Mouse (Mus musculus): ENCODE results near the gene Ern1. TPM values are rescaled to one million over a fixed set of nuclear protein-coding genes. Genes with fewer than 3 reads are reported as not detected.
A peak's percentile ranks its signal among the peaks of the same experiment; 100 is the strongest.

The Ern1 gene
- total and polyA plus RNA-seq, 2 experiments, result 18.2 to 52.8 TPM

DNA sequence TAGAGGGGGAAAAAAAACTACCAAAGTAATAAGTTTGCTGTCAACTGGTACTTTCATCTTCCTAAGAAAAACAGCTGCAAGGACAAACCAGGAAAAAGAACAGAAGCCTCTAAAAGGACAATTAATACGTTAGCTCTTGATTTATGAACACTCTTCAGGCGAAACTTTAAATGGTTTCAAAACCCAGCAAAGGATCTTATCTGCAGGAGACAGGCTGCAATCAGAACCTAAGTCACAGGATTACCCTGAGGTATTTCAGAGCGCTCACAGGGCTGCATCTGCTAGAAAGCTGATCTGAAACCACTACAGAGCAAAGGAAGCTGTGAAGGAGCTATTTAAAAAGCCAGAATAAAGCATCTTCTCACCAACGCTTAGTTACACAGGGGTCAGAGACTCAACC lies 6.0 kb downstream of the Ern1 start:
- H3K79me2 ChIP-seq (ENCODE audit: control insufficient read depth, insufficient read depth, low read length), result peaks cover 42% of the 10 kb centered on the region
- H3K27ac ChIP-seq (replicated peaks; ENCODE audit: insufficient read depth, low read depth, low read length), result no peak overlapping the region
- no peak overlapping the region for H3K4me3 ChIP-seq (ENCODE audit: insufficient read depth, low read depth, low read length)
- no peak for DNase-seq (ENCODE audit: extremely low read depth, low read depth, low spot score)
- H3K9ac ChIP-seq (ENCODE audit: low read depth, low read length), result no peak overlapping the region
- no peaks in the 10 kb centered on the region for H3K27me3 ChIP-seq (ENCODE audit: control insufficient read depth, insufficient read depth, low read length)
- H3K36me3 ChIP-seq (ENCODE audit: control insufficient read depth, insufficient read depth, low read length), result peaks cover 2% of the 10 kb centered on the region; the same call in 1 of the 2 replicates
- TF ChIP-seq POLR2A (IDR thresholded peaks at IDR 0.05; ENCODE audit: extremely low read depth, insufficient read depth, low read length) (no peak), CTCF (IDR thresholded peaks at IDR 0.05; ENCODE audit: low read depth, low read length) (no peak)
- 87% methylated on average over 4 of the region's 4 CpGs for WGBS
- H3K4me1 ChIP-seq (ENCODE audit: control insufficient read depth, insufficient read depth, low read length), result peaks cover 39% of the 10 kb centered on the region

DNA sequence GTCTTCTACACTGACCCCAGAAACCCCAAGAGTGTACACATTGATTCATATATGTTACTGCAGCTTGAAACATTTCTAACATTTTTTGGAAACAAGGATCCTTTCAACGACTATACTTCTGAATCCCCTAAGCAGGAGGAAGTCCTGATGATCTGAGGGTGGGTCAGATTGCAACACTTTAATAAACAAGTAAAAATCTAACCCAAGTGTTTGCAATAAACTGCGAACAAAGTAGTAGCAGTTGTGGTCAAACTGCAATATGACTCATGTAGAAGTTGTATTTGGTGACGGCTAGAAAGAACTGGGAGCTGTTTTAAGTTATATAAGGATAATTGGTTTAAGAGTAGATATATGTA lies 7.1 kb downstream of the Ern1 start:
- peak; percentile 85 for DNase-seq (ENCODE audit: extremely low read depth, low read depth, low spot score)
- Histone ChIP-seq H3K79me2 (ENCODE audit: control insufficient read depth, insufficient read depth, low read length) (peaks cover 47% of the 10 kb centered on the region), H3K9ac (ENCODE audit: low read depth, low read length) (no peak overlapping the region), H3K4me3 (ENCODE audit: insufficient read depth, low read depth, low read length) (no peak overlapping the region), H3K4me1 (ENCODE audit: control insufficient read depth, insufficient read depth, low read length) (peaks cover 42% of the 10 kb centered on the region), H3K27ac (replicated peaks; ENCODE audit: insufficient read depth, low read depth, low read length) (peak overlapping the region; percentile 54), H3K27me3 (ENCODE audit: control insufficient read depth, insufficient read depth, low read length) (no peaks in the 10 kb centered on the region), H3K36me3 (ENCODE audit: control insufficient read depth, insufficient read depth, low read length) (peaks cover 2% of the 10 kb centered on the region; the same call in 1 of the 2 replicates)
- no peak for TF ChIP-seq POLR2A (IDR thresholded peaks at IDR 0.05; ENCODE audit: extremely low read depth, insufficient read depth, low read length)
- no peak for TF ChIP-seq CTCF (IDR thresholded peaks at IDR 0.05; ENCODE audit: low read depth, low read length)
- WGBS, result 8% methylated on average over 3 of the region's 3 CpGs

DNA sequence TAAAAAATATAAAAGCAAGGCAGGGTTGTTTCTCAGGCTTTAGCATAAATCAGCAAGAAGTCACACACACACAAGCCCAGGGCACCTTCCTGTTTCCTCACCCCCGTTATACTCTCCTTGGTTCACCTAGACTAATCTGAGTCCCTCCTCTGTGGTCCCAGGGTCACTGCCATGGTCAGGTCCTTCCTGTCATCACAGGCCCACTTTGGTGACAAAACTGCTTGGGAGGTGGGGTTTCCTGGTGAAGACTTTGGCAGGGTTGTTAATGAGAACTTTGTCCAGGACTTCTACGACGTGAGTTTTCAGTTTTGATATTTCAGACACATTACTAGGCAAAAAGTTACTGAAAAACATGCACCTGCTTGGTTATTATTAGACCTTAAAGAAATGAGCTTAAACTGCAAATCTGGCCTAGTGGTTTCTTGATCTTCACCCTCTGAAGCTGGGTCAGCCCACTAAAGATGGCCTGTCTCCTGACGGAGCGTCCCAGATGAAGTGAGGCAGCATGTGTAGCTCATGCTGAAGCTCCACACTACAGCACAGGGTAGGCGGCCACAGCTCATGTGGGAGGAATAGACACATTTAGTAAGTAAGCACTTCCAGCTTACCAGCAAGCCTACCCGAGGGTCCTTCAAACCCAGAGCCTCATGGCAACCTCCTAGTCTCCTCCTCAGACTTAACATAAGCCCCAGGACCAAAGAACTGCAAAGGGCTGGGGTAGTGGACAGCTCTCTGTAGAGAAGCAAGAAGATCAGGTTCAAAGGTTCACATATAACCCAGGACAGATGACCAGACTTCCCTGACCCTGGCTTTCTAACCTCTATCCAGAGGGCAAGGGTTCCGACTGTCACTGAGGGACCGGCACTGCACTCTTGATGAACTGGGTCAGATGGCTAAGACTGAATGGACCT lies 7.8 kb downstream of the Ern1 start:
- Histone ChIP-seq H3K4me3 (ENCODE audit: insufficient read depth, low read depth, low read length) (no peak overlapping the region), H3K79me2 (ENCODE audit: control insufficient read depth, insufficient read depth, low read length) (peaks cover 50% of the 10 kb centered on the region), H3K27ac (replicated peaks; ENCODE audit: insufficient read depth, low read depth, low read length) (peak overlapping the region; percentile 54), H3K9ac (ENCODE audit: low read depth, low read length) (peak overlapping the region; percentile 1), H3K36me3 (ENCODE audit: control insufficient read depth, insufficient read depth, low read length) (peaks cover 2% of the 10 kb centered on the region; the same call in 1 of the 2 replicates), H3K27me3 (ENCODE audit: control insufficient read depth, insufficient read depth, low read length) (no peaks in the 10 kb centered on the region), H3K4me1 (ENCODE audit: control insufficient read depth, insufficient read depth, low read length) (peaks cover 41% of the 10 kb centered on the region)
- TF ChIP-seq CTCF (IDR thresholded peaks at IDR 0.05; ENCODE audit: low read depth, low read length) (no peak), POLR2A (IDR thresholded peaks at IDR 0.05; ENCODE audit: extremely low read depth, insufficient read depth, low read length) (no peak)
- peak; percentile 88 for DNase-seq (ENCODE audit: extremely low read depth, low read depth, low spot score)
- WGBS, result 19% methylated on average over 9 of the region's 9 CpGs

DNA sequence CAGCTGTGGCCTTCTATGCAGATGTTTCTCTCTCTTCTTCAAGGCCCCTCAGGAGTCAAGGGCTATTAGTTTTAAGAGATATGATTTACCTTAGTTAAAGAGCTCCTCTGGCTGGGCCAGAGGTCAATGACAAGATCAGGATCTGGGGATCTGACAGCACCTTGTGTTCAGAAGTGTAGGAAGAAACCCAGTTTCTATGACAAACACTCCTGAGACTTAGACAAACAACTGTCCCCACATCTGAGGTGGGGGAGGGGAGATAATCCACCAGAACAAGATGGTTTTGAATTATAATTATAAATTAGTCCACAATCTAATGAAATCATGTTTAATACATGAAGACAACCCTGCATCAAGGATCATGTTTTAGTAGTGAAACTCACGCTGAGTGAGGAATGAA lies 8.9 kb downstream of the Ern1 start:
- 61% methylated on average over 1 of the region's 1 CpGs for WGBS
- no peak for TF ChIP-seq CTCF (IDR thresholded peaks at IDR 0.05; ENCODE audit: low read depth, low read length)
- no peak for DNase-seq (ENCODE audit: extremely low read depth, low read depth, low spot score)
- Histone ChIP-seq H3K9ac (ENCODE audit: low read depth, low read length) (no peak overlapping the region), H3K4me3 (ENCODE audit: insufficient read depth, low read depth, low read length) (no peak overlapping the region), H3K27ac (replicated peaks; ENCODE audit: insufficient read depth, low read depth, low read length) (no peak overlapping the region), H3K36me3 (ENCODE audit: control insufficient read depth, insufficient read depth, low read length) (peaks cover 5% of the 10 kb centered on the region), H3K79me2 (ENCODE audit: control insufficient read depth, insufficient read depth, low read length) (peaks cover 47% of the 10 kb centered on the region), H3K27me3 (ENCODE audit: control insufficient read depth, insufficient read depth, low read length) (no peaks in the 10 kb centered on the region), H3K4me1 (ENCODE audit: control insufficient read depth, insufficient read depth, low read length) (peaks cover 38% of the 10 kb centered on the region)

DNA sequence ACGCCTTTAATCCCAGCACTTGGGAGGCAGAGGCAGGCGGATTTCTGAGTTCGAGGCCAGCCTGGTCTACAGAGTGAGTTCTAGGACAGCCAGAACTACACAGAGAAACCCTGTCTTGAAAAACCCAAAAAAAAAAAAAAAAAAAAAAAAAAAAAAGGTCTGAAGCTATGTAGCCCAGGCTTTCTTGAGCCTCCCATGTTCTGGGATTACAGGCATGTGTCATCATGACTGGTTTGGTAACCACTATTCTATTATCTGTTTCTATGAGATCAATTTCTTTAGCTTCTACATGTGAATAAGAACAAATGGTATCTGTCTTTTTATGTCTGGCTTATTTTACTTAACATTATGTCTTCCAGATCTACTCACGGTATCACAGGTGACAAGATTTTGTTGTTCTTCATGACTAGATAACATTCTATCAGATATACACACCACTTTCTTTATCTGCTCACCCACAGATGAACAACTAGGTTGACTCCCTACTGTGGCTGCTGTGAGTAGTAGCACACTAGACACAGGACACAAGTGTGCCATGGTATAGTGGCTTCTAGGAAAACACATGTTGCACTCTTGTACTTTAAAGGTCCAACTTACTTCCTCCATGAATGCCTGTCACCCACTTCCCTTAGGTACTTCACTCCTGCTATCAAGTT lies 10.0 kb downstream of the Ern1 start:
- Histone ChIP-seq H3K27me3 (ENCODE audit: control insufficient read depth, insufficient read depth, low read length) (no peaks in the 10 kb centered on the region), H3K4me1 (ENCODE audit: control insufficient read depth, insufficient read depth, low read length) (peaks cover 31% of the 10 kb centered on the region), H3K36me3 (ENCODE audit: control insufficient read depth, insufficient read depth, low read length) (peaks cover 5% of the 10 kb centered on the region), H3K4me3 (ENCODE audit: insufficient read depth, low read depth, low read length) (no peak overlapping the region), H3K27ac (replicated peaks; ENCODE audit: insufficient read depth, low read depth, low read length) (no peak overlapping the region), H3K9ac (ENCODE audit: low read depth, low read length) (no peak overlapping the region), H3K79me2 (ENCODE audit: control insufficient read depth, insufficient read depth, low read length) (peaks cover 44% of the 10 kb centered on the region)
- 97% methylated on average over 4 of the region's 4 CpGs for WGBS
- DNase-seq (ENCODE audit: extremely low read depth, low read depth, low spot score), result no peak
- no peak for TF ChIP-seq POLR2A (IDR thresholded peaks at IDR 0.05; ENCODE audit: extremely low read depth, insufficient read depth, low read length)
- no peak for TF ChIP-seq CTCF (IDR thresholded peaks at IDR 0.05; ENCODE audit: low read depth, low read length)

DNA sequence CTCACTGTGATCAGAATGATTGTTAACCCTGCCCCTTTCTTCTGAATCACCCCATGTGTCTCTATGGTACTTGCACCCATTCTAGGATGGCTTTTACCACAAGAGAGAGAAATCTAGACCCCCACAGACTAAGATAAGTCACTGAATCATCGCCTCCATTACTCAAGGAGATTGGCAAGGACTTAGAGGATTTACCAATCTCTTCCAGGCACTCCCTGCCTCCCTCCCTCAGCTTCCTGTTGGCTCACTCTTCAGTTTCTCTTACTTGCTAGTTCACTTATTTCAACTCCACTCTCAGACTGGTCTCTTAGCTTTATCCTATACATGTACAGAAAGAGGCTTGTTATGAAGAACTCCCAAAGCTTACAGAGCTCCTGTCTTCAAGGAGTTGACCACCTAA lies 12.3 kb downstream of the Ern1 start:
- Histone ChIP-seq H3K4me1 (ENCODE audit: control insufficient read depth, insufficient read depth, low read length) (peaks cover 33% of the 10 kb centered on the region), H3K36me3 (ENCODE audit: control insufficient read depth, insufficient read depth, low read length) (peaks cover 5% of the 10 kb centered on the region), H3K4me3 (ENCODE audit: insufficient read depth, low read depth, low read length) (no peak overlapping the region), H3K27me3 (ENCODE audit: control insufficient read depth, insufficient read depth, low read length) (no peaks in the 10 kb centered on the region), H3K27ac (replicated peaks; ENCODE audit: insufficient read depth, low read depth, low read length) (no peak overlapping the region), H3K79me2 (ENCODE audit: control insufficient read depth, insufficient read depth, low read length) (peaks cover 58% of the 10 kb centered on the region), H3K9ac (ENCODE audit: low read depth, low read length) (no peak overlapping the region)
- 84% methylated on average over 1 of the region's 1 CpGs for WGBS
- DNase-seq (ENCODE audit: extremely low read depth, low read depth, low spot score), result no peak
- no peak for TF ChIP-seq CTCF (IDR thresholded peaks at IDR 0.05; ENCODE audit: low read depth, low read length)

Measured in liver, adult 2 months (tissue).